Mouse (Mus musculus) macrophage (primary cell): ENCODE results near the gene Prune1. TPM values are rescaled to one million over a fixed set of nuclear protein-coding genes. Genes with fewer than 3 reads are reported as not detected.

Source experiments
- H3K27ac ChIP-seq: fragments of 350-480 bp; formaldehyde crosslinking; 2 replicates; pipeline ENCODE4 v1.9.0; 2021
- H3K36me3 ChIP-seq: fragments of 350-480 bp; formaldehyde crosslinking; 2 replicates; pipeline ENCODE4 v1.9.0; 2021; ENCODE audit errors: inconsistent target
- H3K4me3 ChIP-seq: fragments of 350-480 bp; formaldehyde crosslinking; 2 replicates; pipeline ENCODE4 v1.9.0; 2021; ENCODE audit errors: inconsistent target
- H3K79me2 ChIP-seq: fragments of 350-480 bp; formaldehyde crosslinking; 2 replicates; pipeline ENCODE4 v1.9.0; 2021; ENCODE audit errors: inconsistent target
- WGBS: methylation state at CpG from one replicate; pipeline ENCODE4 v1.1.7; 2026; ENCODE audit warnings: inconsistent platforms; ENCODE audit not compliant: missing documents; 5-methylcytosine and 5-hydroxymethylcytosine counted together
- polyA plus RNA-seq: library from polyadenylated mRNA; stranded (reverse); fragments of 250-400 nt; gene quantifications from 3 replicates; pipeline ENCODE4 v1.2.4, GENCODE M21; 2018; ENCODE audit warnings: inconsistent platforms

The Prune1 gene
- polyA plus RNA-seq, 1 experiment from 2014 or later, result 27.9 TPM

DNA sequence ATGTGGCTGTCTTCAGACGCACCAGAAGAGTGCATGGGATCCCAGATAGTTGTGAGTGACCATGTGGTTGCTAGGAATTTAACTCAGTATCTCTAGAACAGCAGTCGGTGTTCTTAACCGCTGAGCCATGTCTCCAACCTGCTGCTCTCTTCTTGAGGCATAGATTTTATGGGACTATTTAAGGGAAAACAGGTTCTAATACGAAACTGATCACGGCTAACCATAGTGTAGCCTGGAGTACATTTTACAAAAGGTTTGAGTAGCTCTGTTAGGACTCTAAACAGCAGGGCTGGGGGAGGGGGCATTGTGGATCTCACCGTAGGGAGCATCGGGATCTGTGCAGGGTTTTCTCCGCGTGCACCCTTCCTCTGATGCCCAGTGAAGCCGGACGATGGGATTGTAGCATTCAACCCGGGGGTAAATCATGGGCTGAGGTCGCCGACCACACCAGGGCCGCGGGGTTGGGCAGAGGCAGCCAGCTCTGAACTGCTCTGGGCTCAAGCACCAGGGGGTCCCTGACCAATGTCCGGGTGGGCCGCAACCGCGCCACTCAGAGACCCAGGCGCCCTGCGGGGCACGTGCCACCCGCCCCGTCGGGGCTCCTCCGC is 32.7 kb upstream of the Prune1 start, which contains the start of gene Cers2:
Gene Cers2, plus strand, starts transcription at position 306 of the 608 bp plus-strand sequence.
- 6% methylated on average over 27 of the region's 27 CpGs for WGBS
- peak within 1 kb of the TSS; percentile 79 for H3K4me3 ChIP-seq
- peaks cover 4% of the 10 kb centered on the region; the same call in 1 of the 2 replicates for H3K36me3 ChIP-seq
- H3K27ac ChIP-seq, result peak within 1 kb of the TSS; percentile 94
- peaks cover 58% of the 10 kb centered on the region for H3K79me2 ChIP-seq

DNA sequence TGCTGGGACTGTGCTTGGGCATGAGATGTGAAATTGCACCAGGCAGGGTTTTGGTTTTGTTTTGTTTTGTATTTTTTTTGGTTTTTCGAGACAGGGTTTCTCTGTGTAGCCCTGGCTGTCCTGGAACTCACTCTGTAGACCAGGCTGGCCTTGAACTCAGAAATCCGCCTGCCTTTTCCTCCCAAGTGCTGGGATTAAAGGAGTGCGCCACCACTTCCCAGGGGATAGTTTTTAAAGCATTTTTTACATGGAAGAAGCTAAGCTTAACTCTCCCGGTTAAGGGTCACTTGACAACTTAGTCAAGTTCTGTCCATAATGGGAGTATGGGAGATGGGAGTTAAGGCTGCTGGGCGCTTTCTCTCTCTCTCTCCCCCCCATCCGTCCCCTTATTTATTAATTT is 32.2 kb upstream of the Prune1 start:
- WGBS, result 64% methylated on average over 6 of the region's 6 CpGs
- Histone ChIP-seq H3K79me2 (peaks cover 53% of the 10 kb centered on the region), H3K27ac (peak overlapping the region; percentile 94), H3K36me3 (0 out of 2 replicates have a peak, but pooled peaks cover 4% of the 10 kb centered on the region), H3K4me3 (peak overlapping the region; percentile 56)

DNA sequence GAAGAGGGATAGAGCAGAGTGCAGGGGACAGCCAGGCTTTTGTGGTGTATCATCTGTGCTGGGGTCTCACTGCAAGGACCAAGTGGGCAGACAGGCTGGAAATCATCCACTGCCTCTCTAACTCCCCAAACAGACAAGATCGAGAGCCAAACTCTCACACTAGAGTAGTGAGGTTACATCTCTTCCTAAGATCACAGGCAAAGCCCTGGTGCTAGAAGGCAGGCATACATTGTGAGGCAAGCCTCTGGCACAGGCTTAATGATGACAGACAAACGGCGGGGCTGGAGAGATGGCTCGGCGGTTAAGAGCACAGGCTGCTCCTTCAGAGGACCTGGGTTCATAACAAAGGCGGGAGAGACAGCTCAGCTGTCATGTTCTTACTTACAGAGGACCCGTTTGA is 31.6 kb upstream of the Prune1 start:
- peaks cover 47% of the 10 kb centered on the region for H3K79me2 ChIP-seq
- H3K36me3 ChIP-seq, result no peaks in the 10 kb centered on the region
- 19% methylated on average over 7 of the region's 7 CpGs for WGBS
- peak overlapping the region; percentile 94 for H3K27ac ChIP-seq
- peak overlapping the region; percentile 56 for H3K4me3 ChIP-seq

DNA sequence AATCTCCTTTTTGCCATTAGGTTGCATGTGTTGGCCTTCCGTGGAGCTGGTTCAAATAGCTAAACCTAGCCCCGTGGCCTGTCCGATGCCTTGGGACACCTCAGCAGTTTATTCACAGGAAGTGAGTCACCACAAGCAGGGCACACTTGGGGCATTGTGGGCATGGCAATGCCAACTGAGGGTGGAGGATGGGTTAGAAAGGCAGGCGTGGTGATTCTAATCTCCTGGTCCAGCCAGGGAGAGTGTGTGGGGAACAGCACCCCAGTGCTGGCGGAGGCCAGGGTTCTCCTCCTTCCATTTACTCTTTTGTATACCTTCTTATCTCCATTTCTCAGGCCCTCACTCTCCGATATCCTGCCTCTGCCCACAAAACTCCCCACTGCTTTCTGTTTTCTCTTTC is 30.7 kb upstream of the Prune1 start:
- peak overlapping the region; percentile 94 for H3K27ac ChIP-seq
- H3K4me3 ChIP-seq, result peak overlapping the region; percentile 56; the same call in 1 of the 2 replicates
- H3K36me3 ChIP-seq, result no peaks in the 10 kb centered on the region
- peaks cover 38% of the 10 kb centered on the region for H3K79me2 ChIP-seq
- WGBS, result 3% methylated on average over 5 of the region's 6 CpGs

DNA sequence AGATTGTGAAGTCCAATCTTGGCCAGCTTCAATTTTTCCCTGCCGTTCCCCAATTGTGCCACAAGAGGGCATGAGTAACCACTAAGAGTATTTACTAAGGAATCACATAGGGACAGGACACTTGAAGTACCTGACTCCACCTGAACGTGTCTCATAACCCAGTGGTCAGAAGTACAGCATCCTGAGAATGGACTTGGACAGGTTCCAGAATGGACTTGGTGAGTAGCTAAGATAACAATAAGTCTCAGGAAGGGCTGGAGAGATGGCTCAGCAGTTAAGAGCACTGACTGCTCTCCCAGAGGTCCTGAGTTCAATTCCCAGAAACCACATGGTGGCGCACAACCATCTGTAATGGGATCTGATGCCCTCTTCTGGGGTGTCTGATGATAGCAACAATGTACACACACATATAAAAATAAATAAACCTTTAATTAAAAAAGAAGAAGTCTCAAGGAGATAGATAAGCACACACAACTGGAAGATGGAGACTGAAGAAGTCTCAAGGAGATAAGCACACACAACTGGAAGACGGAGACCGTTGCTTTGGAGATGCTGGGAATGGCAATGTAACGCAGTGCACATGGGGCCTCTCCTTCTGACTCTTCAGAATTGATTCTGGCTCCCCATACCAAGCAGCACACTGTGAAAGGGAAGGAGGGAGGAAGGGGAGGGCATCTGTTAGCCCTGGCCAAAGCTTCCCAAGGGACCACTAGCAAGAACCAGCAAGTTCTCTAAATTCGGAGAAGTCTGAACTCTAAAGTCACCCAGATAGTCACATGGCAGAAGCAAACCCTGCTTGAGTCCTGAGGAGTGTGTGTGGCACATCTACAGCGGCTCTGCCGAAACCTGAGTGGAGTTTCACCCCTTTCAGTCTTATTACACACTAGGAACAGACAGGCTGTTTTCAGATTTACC is 29.3 kb upstream of the Prune1 start:
- 44% methylated on average over 9 of the region's 9 CpGs for WGBS
- peaks cover 24% of the 10 kb centered on the region for H3K79me2 ChIP-seq

DNA sequence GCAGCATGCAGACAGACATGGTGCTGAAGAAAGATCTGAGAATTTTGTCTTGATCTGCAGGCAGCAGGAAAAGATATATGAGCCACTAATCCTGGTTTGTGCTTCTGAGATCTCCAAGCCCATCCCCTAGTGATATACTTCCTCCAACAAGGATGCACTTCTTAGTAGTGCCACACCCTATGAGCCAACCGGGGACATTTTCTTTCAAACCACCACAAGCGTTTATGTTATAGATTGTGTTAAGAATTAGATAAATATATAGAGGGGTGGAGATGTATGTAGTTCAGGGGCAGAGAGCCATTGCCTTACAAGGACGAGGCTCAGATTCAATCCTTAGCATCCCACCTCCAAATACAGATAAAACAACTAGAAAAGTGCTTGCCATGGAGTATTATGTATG is 28.6 kb upstream of the Prune1 start:
- Histone ChIP-seq H3K36me3 (peaks cover 14% of the 10 kb centered on the region), H3K27ac (no peak overlapping the region)
- 60% methylated on average over 3 of the region's 3 CpGs for WGBS

More for the DNA sequence above, 29.3 kb upstream of the Prune1 start:
- Histone ChIP-seq H3K4me3 (no peak overlapping the region), H3K27ac (peak overlapping the region; percentile 94), H3K36me3 (peaks cover 7% of the 10 kb centered on the region; the same call in 1 of the 2 replicates)

DNA sequence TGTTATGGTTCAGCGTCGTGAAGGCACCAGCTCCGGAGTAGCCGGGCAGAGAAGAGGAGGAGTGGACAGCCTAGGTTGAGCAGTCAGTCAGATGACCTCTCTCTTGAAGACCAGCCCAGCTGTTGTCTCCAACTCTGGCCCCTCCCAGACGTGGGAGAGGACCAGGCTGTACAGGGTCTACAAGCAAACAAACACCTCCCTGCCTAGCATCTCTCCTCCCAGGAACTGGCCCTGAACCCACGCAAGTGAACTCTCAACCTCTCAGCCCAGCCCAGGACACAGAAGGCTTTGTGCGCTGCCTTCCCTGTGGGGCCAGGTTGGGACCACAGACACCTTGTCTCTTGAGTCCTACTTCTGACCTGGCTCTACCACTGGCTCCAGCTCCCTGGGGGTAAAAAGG is 25.2 kb upstream of the Prune1 start, which contains the start of gene Anxa9:
Gene Anxa9, minus strand, starts transcription at position 77 of the 400 bp plus-strand sequence.
- Histone ChIP-seq H3K27ac (no peak within 1 kb of the TSS), H3K4me3 (no peak within 1 kb of the TSS), H3K79me2 (no peaks in the 10 kb centered on the region), H3K36me3 (peaks cover 27% of the 10 kb centered on the region)
- 95% methylated on average over 7 of the region's 7 CpGs for WGBS

More for the DNA sequence above, 28.6 kb upstream of the Prune1 start:
- Histone ChIP-seq H3K79me2 (peaks cover 17% of the 10 kb centered on the region; the same call in 1 of the 2 replicates), H3K4me3 (no peak overlapping the region)

DNA sequence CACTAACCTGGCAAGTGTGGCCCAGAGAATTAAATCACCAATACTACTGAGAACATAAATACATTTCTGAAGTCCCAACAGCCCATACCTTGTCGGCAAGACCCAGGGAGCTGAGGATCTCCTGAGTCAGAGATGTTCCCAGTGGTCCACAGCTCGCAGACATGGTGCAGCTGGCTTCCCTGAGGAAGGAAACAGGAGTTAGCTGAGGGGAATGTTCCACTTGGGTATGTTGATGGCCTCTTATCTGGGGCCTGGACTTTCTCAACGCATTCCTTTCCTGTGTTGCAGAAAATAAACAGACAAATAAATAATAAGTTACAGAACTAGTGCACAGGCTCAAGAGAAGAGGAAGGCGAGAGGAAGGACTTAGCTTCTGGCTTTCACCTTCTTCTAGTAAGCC is 24.4 kb upstream of the Prune1 start:
- H3K36me3 ChIP-seq, result peaks cover 27% of the 10 kb centered on the region
- no peak overlapping the region for H3K4me3 ChIP-seq
- no peaks in the 10 kb centered on the region for H3K79me2 ChIP-seq
- H3K27ac ChIP-seq, result no peak overlapping the region
- WGBS, result 96% methylated on average over 4 of the region's 4 CpGs

DNA sequence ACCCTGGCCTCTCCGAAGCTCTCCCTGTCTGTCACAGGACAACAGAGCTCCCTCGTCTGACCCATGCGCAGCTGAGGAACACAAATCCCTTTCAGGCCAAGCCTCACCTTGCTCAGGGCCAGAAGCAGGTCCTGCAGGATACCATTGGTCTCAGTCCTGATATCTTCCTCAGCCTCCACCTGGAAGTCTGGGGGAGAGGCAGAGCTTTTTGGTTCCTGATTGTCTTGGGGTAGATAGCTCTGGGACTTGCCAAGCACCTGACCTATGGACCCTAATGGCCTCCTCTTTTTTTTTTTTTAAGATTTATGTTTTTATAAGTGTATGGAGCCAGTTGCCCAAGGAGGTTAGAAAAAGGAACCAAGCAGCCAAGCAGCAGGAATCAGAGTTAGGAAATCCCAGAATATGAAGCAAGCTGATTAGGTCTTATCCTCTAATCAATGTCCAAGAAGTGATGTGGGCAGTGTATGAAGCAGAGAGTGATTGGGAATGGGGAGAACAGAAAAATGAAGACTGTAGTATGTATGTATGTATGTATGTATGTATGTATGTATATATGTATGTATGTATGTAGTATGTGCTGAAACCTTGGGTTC is 19.4 kb upstream of the Prune1 start:
- 97% methylated on average over 3 of the region's 3 CpGs for WGBS
- no peaks in the 10 kb centered on the region for H3K79me2 ChIP-seq
- H3K4me3 ChIP-seq, result no peak overlapping the region
- peaks cover 49% of the 10 kb centered on the region for H3K36me3 ChIP-seq
- no peak overlapping the region for H3K27ac ChIP-seq

DNA sequence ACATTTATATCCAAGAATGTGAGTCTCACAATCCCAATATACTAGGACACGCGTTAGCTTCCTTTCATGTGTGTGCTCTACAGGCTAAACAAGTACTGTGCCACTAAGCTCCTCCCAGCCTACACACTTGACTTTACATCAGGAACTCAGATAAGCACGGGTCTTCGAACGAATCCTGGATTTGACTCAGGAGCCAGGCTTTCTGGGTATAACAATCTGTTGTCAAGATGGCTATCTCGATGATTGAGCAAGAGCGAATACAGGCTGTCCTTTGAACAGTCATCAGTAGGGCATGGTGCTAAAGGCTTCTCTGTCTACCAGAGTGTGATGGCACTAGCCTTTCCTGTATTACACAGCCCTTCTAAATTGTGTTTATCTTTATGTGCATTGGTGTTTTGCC is 16.1 kb upstream of the Prune1 start:
- Histone ChIP-seq H3K4me3 (no peak overlapping the region), H3K36me3 (peaks cover 47% of the 10 kb centered on the region), H3K79me2 (no peaks in the 10 kb centered on the region), H3K27ac (no peak overlapping the region)
- WGBS, result 78% methylated on average over 7 of the region's 7 CpGs

DNA sequence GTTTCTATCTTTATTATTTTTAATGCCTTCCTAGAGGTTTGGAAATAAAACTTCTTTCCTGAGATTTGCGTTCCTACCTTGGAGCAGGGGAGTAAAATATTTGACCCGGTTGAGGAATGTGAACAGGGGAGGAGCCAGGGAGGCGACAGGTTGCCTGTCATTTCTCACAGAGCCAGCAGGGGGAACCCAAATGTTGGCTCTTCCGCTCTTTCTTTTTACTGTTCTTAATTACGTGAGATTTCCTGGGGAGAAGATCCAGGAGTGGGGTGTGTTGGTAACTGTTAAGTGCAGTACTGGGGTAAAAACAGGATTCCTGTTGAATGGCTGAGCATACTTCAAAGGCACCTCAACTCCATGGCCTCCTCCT is 14.2 kb upstream of the Prune1 start:
- 31% methylated on average over 4 of the region's 5 CpGs for WGBS
- Histone ChIP-seq H3K4me3 (no peak overlapping the region), H3K36me3 (peaks cover 41% of the 10 kb centered on the region), H3K27ac (no peak overlapping the region), H3K79me2 (no peaks in the 10 kb centered on the region; the same call in 1 of the 2 replicates)

DNA sequence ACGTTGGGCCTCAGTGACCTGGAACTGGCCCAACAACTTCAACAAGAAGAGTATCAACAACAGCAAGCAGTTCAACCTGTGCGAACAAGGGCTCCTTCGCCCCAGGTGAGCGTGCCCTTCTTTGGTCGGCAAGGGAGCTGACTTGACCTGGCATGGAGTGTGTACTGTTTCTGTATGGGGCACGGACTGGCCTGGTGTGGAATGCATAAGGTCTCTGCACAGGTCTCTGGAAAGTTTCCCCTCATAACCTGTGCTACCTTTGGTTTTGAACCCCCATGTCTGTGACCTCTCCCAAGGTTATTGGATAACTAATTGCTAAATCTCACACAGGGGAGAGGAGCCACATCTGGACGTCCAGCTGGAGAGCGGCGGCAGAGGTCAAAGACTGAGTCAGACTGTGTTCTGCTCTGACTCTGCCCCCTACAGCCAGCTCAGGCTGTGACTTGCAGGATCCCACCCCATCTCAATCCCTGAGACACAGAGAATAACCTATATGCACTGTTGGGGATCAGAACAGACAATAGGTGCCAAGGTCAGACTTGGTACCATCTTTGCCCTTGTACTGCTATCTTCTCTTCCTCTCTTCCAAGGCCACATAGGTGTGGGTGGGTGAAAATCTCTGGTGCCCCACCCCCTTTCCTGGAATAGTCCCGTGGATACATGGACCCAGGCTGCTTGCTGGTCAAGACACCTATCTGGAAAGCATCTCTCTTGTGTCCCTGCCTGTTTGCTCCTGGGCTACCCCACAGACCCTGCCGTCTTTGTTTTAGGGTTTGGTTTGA is 13.6 kb upstream of the Prune1 start:
- 84% methylated on average over 10 of the region's 11 CpGs for WGBS
- Histone ChIP-seq H3K36me3 (peaks cover 45% of the 10 kb centered on the region), H3K4me3 (no peak overlapping the region), H3K27ac (no peak overlapping the region), H3K79me2 (no peaks in the 10 kb centered on the region; the same call in 1 of the 2 replicates)

DNA sequence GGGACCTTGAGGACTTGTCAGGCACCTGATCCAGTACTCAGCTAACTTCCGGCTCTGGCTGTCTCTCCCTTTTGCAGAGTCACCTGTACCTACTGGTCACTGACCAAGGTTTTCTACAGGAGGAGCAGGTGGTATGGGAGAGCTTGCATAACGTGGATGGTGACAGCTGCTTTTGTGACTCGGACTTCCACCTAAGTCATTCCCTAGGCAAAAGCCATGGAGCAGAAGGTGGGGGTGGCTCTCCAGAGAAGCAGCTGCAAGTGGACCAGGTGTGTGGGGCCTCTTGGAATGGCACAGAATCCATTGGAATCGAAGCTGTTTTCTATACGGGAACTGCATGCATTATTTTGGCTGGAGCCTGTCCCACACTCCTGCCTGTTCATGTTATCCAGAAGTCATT is 12.8 kb upstream of the Prune1 start:
- Histone ChIP-seq H3K27ac (peak overlapping the region; percentile 96), H3K36me3 (peaks cover 45% of the 10 kb centered on the region), H3K79me2 (peaks cover 7% of the 10 kb centered on the region; the same call in 1 of the 2 replicates), H3K4me3 (no peak overlapping the region)
- 80% methylated on average over 5 of the region's 5 CpGs for WGBS

DNA sequence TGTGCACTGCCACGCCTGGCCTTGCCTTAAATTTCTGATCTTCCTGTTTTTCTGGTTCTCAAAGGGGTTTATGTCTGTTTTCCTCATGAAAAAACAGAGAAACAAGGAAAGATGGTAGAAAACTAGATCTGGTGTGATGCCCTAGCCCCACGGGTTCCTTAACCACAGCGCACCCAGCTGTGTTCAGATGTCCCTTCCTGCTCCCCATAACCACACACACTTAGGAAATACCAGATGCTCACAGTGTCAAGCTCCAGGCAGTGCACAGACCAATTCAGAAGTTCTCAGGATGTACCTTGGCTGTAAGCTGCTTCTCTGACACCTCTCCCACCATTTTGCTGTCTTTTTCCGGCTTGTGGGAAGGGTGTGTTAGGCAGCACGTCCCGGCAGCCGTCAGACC is 12.4 kb upstream of the Prune1 start:
- Histone ChIP-seq H3K27ac (peak overlapping the region; percentile 96), H3K79me2 (peaks cover 11% of the 10 kb centered on the region; the same call in 1 of the 2 replicates), H3K4me3 (no peak overlapping the region), H3K36me3 (peaks cover 46% of the 10 kb centered on the region; the same call in 1 of the 2 replicates)
- WGBS, result 37% methylated on average over 7 of the region's 7 CpGs
